Mouse (Mus musculus) frontal cortex, postnatal 10 days (tissue): ENCODE measurements around the gene Klf15.
A peak's percentile ranks its signal among the peaks of the same experiment; 100 is the strongest.

Experiments used
- DNase-seq, 2 experiments: peaks; one replicate each; pipeline ENCODE4 v3.0.0; 2022; ENCODE audit warnings: low spot score in 2 of 2, mixed read lengths in 1 of 2

The Klf15 gene

GRCm38 (mm10) chr6:90491956-90492744 is 29.8 kb downstream of the Klf15 start:
- DNase-seq = no peak

GRCm38 (mm10) chr6:90494155-90494554 is 31.8 kb downstream of the Klf15 start:
- no peak for DNase-seq

- no peak for DNase-seq
These were observed 32.2 kb downstream of the Klf15 start for GRCm38 (mm10) chr6:90494566-90494965.

- peak; percentile 37 to 52 for DNase-seq
These were observed 33.0 kb downstream of the Klf15 start for GRCm38 (mm10) chr6:90495282-90495912.

GRCm38 (mm10) chr6:90496217-90496616 is 33.8 kb downstream of the Klf15 start:
- DNase-seq = no peak

- DNase-seq = no peak
These were observed 37.1 kb downstream of the Klf15 start for GRCm38 (mm10) chr6:90499509-90499908.

- DNase-seq = no peak
These were observed 39.0 kb downstream of the Klf15 start for GRCm38 (mm10) chr6:90501222-90501940.

- no peak for DNase-seq
These were observed 43.5 kb downstream of the Klf15 start for GRCm38 (mm10) chr6:90505906-90506305.

GRCm38 (mm10) chr6:90506673-90507311 is 44.4 kb downstream of the Klf15 start:
- peak; percentile 76 to 82 for DNase-seq

GRCm38 (mm10) chr6:90507443-90507842 is 45.1 kb downstream of the Klf15 start:
- no peak for DNase-seq

- DNase-seq = peak; percentile 48 to 58
These were observed 45.8 kb downstream of the Klf15 start for GRCm38 (mm10) chr6:90508197-90508624.

GRCm38 (mm10) chr6:90509085-90509484 is 46.7 kb downstream of the Klf15 start:
- peak in 1 of 2 experiments; percentile 51 for DNase-seq

GRCm38 (mm10) chr6:90512416-90512815 is 50.0 kb downstream of the Klf15 start:
- no peak for DNase-seq

GRCm38 (mm10) chr6:90513074-90513856 is 50.9 kb downstream of the Klf15 start:
- no peak for DNase-seq

GRCm38 (mm10) chr6:90514369-90514768 is 52.0 kb downstream of the Klf15 start:
- DNase-seq = no peak

GRCm38 (mm10) chr6:90514883-90515405 is 52.6 kb downstream of the Klf15 start:
- DNase-seq = peak; percentile 63 to 81

- no peak for DNase-seq
These were observed 56.5 kb downstream of the Klf15 start for GRCm38 (mm10) chr6:90518892-90519291.

GRCm38 (mm10) chr6:90519375-90519774 is 57.0 kb downstream of the Klf15 start:
- no peak for DNase-seq
